Mouse (Mus musculus) cerebellum, postnatal 36 days (tissue): ENCODE results near the gene Ctdspl.
A peak's percentile ranks its signal among the peaks of the same experiment; 100 is the strongest.

Experiments
- DNase-seq, 2 experiments: peaks; one replicate each; pipeline ENCODE4 v3.0.0; 2021 to 2022; ENCODE audit warnings: mixed read lengths in 2 of 2

The Ctdspl gene

DNA sequence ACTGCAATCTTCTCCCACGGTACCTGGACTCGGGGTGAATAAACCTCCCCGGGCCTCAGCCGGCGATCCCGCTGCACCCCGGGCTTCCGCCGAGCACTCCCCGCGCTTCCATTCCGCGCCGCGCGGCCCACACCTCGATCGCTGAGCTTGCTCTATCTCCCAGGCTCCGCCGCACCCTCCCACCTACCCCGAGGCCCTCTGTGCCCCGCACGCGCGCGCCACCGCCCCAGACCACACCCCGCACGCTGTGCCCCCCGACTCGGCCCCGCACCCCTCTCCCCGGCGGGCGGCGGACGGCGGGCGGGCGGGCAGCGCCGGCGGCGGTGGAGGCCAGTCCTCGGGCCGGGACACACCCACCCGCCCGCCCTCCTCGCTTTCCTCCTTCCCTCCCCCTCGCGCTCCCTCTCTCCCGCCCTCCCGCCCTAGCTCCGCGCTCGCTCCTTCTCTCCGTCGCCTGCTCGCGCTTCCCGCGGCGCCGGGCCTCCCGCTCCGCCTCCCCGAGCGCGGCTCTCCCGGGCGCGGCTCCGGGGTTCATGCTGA lies at the start of gene Ctdspl:
Gene Ctdspl (plus strand): TSS at position 343 of the 540 bp plus-strand sequence.
- DNase-seq, result peak; percentile 39 to 49

DNA sequence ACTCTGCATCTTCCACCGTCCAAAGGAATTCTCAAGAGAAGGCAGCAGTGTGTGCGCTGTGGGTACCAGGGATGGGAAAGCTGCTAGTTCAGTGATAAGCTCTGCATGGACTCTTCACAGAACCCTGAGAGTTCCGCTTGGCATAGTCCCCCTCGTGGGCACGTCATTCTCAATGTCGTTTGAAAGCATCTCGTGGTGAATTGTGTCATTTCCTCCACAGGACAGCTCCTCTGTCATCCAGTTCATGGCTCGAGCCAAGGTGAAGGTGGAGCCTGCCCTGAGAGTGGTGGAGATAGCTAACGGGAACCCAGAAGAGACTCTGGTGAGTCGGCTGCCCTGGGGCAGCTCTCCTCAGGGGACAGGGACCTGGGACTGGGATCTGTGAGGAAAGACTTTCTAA lies 49.4 kb upstream of the Ctdspl start:
- no peak for DNase-seq

DNA sequence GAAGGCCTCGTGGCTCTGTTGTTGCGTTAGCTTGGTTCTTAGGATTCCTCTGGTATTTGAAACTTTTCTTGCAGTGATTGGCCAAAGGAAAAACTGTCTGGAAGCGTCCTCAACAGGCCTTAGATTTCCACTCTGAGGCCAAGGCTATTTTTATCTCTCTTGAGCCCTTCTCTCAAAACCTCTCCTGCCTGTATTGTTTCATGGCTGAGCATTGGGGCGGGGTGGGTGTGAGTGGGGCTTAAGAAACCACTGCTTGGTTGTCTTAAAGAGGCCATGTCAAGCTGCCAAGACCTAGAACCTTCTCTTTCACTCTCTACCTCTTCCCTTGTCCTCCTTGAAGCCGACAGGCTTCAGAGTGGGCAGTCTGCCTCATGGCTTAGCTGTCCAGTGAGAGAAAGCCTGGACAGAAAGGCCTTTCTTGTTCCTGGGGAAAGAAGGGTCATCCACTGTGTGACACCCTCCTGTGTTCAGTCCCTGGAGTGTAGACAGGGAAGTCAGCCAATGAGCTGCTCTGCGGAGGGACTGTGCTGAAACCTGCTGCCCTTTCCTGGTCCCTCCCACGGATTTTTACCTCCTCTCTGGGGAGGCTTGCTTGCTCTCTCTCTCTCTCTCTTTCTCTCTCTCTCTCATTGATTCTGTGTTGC lies 48.8 kb upstream of the Ctdspl start:
- no peak for DNase-seq

DNA sequence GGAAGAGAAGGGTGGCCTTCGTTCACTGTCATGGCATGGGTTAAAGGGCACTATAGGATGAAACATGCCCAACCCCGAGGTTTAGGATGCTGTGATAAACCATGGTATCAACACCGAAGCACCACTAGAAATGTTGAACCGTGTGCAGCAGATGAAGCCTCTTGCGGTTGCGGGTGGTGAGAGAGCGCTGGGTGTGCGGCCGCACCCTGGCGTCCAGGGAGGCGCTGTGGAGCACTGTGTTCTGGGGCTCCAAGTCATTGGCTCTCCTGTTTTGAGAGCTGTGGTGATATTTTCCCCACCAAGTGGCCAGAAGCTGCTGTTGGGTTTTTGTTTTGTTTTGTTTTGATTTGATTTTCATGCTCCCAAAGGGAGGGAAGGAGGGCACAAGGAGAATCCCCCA lies 47.7 kb upstream of the Ctdspl start:
- no peak for DNase-seq

DNA sequence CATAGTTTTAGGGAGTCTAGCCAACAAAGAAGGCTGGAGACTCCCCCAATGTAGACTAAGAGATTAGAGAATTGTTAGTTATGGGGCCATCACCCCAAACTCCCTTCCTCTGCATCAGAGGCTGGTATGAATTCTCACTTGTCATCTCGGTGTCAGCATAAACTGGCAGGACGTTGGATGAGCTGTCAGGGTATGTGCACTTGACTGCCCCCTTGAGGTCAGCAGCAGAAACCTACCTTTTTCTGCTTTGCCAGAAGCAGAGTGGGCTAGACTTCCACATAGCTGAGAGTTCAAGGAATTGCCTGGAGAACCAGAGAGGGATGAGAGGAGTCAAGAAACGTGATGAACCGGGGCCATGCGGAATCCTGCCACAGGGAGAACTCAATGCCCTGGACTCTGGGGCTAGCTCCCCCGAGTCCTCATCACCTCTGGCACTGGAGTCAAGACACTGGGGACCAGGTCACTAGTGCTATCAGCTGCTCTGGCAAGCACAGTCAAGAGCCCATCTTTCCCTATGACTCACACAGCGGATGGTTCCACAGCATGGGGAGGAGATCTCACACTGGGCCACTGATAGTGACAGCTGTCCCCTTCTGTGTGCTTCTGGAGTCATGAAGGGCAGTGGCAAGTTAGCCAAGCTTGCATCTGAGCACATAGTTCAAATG lies 44.8 kb upstream of the Ctdspl start:
- DNase-seq, result peak; percentile 16 to 26

DNA sequence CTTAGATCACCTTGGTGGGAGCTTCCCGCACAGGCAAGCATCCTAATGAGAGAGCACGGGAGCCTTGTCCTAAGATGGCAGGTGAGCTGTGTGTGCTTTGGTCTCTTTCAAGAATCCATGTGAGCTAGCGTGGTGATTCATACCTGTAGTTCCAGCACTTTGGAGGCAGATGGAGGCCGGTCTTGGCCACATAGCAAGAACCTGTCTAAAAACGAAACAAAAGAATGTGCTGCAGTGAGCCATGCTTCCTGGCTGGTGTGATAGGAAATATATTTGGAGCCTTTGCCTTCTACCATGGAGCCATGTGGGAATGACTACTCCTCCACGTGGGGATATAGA lies 44.3 kb upstream of the Ctdspl start:
- DNase-seq, result peak; percentile 10 to 25

DNA sequence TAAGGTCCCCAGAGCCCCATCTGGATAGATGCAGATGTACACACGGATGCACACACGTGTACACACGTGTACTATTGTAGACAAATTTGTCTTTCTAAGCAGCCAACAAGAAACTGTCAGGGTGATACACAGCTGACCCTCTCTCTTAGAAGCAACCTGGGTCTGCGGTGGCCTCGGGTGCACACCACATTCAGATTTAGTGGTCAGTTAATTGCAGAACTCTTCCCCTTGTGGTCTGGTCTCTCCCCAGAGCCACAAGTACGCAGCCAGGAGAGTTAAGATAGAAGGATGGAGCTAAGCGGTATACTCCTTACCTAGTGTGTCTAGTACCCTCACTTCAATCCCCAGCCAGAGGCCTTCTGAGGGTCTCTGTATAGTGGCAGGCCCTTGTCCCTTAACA lies 43.1 kb upstream of the Ctdspl start:
- no peak for DNase-seq

DNA sequence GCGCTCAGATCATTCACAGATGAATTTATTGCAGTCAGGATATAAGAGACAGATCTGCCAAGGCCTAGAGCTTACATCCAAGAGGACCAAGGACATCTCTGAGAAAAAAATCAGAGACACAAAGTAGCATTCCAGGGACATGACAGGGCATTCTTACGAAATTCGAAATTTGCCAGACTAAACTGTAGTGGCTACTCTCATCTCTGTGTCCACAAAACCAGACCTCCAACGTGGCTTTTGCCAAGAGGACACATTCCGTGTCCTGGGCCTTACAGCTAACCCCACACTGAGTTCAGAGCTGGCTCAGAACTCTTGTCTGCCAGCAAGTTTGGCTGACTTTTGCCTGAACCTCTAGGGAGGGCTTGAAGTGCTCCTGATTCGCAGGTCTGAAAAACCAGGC lies 40.5 kb upstream of the Ctdspl start:
- no peak for DNase-seq

DNA sequence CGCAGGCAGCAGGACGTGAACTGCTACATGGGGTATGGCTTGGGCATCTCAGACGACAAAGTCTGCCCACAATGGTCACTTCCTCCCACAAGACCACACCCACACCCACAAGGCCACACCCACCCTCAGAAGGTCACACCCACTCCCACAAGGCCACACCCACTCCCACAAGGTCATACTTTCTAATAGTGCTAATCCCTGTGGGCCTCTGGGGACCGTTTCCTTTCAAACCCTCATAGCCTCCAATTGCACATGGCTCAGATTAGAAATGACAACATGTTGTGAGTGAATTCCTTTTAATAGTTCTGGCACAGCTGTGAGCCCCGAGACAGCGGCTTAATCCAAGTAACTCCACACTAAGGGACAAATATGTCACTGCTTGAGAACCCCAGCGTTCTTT lies 39.1 kb upstream of the Ctdspl start:
- no peak for DNase-seq

DNA sequence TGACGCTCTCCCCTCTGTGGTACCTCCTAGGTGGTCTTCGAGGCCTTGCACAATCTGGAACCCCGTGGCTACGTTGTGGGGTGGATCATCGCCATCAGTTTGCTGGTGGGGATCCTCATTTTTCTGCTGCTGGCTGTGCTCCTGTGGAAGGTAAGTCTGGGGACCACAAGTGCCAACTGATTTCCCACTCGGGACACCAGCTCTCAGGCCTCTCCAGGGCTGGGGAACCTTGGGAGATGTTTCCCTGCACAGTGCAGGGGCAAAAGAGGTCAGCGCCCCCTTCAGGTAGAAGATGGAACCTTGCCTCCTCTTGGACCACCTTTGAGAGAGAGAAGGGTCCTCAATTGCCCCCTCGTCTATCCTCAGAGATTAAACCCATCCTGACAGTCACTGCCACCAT lies 38.5 kb upstream of the Ctdspl start:
- no peak for DNase-seq

DNA sequence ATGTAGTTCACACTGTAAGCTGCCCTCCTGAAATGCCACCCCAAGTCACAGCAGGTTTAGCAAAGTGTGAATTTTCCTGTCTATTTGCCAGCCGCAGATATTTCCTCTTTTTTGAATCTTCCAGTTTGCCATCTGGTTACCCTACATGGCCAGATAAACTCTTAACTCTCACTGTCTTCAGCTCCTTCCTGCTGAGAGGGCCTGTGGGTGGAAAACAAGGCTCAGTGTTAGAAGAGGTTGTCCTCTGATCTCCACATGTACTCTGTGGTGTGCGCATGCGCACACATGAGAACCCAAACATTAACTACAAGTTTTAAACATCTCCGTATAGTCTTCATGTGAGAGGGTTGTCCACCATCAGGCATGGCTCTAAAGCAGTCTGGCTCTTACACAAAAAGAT lies 36.1 kb upstream of the Ctdspl start:
- no peak for DNase-seq

DNA sequence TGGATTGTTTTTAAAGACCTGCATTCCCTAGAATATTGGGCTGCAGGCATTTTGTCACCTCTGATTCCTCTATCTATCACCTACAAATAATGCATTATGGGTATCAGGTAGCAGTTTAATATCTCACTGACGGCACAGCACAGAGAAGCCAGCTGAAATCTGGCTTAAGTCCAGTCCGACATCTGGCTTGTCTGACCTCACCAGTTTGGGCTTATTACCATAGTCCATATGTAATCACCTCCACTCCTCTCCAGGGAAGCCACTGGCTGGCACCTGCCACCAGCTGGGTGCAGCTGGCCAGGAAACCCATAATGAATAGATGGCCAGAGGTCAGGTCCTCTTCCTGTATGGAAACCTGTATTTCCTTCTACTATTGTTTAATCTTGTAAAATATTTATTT lies 35.6 kb upstream of the Ctdspl start:
- DNase-seq, result no peak

DNA sequence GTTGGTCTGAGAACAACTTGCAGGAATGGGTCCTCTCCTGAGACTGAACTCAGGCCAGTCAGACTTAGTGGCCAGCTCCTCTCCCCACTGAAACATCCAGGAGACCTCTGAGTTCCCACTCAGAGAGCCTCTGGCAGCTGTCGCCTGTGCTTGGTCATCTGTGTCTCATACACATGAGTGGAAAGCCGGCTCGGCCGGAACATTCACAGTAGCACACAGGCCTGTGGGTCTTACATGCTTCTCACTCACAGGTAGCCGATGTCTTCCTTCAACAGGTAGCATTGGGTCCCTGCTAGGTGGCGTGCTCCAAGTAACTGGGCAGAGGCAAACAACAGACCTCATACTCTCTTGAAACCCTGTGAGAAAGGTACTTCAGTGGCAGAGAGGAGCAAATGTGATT lies 35.2 kb upstream of the Ctdspl start:
- DNase-seq, result no peak

DNA sequence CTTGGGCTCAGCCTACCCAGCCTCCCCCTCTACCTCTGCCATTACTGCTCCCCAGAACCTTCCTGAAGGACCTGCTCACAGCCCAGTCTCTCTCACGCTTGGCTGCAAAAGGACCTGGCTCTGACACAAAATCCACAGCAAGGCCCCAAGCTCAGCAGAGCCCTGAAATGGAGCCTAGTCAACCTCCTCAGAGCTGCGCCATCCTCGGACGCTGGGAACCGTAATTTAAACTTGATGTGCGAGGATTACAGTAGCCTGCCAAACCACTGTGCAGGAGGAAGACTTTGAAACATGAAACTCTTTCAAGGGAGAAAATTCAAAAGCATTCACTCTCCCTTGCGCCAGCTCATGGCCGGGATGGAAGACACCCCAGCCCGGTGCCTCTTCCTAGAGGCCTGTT lies 34.7 kb upstream of the Ctdspl start:
- peak; percentile 11 to 12 for DNase-seq

DNA sequence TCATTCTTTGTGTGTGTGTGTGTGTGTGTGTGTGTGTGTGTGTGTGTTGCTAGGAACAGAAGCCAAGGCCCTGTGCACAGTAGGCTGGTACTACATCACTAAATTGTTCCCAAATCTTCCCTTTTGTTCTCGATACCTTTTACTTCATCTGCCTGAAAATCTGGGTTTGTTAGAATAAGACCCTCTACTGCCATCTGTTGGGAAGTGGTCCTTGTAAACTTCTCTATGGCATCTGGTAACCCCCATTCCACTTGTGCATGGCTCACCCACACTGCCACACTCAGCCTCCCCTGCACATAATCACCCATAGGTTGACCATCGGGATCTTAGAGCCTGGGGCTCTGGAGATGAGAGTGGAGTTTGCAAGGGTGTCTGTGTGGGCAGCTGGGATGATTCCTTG lies 31.2 kb upstream of the Ctdspl start:
- DNase-seq, result no peak

DNA sequence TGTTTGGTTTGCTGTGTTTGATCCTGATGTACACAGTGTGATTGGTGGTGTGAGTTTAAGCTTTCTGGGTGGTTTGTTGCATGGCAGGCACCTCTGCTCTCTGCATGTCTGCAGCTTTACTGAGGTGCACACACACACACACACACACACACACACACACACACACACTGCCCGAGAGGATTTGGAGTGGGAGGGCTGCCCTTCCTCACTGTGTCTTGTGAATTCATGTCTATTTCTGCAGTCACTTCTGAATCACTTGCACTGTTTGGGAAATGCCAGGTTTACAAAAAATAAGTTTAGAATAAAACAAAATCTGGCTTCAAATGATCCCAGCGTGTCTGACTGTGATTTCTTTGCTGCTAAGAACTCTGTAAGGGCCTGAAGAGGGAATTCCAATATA lies 25.6 kb upstream of the Ctdspl start:
- no peak for DNase-seq

DNA sequence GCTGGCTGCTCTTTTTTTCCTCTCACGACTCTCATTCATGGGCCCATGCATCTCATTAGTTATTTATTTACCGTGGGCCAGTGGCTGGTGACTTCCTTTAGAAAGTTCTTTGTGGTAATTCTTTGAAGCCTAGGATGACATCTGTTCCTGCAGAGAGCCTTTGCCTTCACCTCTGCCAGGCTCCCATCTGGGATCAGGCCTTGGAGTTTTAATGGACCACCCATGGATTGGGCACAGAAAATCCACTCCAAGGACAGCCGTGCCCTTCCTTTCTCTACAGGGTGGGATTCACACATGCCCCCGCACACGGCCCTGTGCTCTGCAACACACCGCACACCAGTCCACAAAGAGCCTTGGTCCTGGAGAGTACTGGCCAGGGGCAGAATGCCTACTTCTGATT lies 24.3 kb upstream of the Ctdspl start:
- no peak for DNase-seq

DNA sequence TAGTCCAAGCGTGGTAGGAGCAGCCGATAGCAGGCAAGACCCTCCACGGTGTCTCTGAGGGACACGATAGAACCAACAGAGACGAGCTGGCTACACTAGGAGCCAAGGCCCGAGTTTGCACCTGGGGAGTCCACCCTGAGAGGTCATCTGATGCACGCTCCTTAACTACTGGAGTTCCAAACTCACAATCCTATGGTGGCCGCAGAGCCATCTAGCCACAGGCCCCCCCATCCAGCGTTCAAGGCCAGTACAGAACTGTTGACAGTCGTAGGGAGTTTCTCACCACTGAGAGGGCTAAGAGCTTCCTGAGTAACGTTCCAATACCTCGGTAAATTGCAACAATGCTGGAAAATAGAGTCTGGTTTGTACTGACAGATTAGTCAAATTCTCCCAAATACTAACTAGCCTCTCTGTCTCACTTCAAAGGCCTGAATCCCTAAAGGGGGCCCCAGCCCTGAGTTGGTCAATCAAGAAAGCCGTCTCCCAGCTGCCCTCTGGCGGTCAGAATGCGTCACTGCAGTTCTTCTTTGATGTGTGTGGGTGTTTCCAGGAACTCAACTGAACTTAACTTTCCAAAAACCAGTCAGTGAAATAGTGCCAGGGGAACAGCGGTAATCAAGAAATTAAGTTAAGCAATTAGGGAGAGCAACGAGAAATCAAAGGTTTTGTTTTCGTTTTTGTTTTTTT lies 18.2 kb upstream of the Ctdspl start:
- DNase-seq, result peak; percentile 71 to 74

DNA sequence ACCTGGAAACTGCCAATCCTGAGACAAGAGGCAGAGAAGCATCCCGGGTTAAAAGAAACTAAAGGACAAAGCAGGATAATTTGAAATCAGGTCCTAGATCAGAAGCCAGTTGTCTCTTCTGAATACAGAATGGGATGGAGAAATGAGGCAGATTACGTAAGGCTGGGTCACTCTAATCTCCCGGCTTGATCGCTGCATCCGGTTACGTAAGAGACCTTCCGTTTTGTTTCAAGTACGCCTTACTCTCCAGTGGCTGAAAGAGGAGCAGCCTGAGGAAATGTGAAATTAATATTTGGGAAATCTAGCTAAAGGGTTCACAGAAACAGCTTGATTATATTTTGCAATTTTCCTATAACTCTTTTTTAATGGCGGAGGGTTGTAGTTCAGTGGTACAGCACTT lies 13.2 kb upstream of the Ctdspl start:
- DNase-seq, result no peak

DNA sequence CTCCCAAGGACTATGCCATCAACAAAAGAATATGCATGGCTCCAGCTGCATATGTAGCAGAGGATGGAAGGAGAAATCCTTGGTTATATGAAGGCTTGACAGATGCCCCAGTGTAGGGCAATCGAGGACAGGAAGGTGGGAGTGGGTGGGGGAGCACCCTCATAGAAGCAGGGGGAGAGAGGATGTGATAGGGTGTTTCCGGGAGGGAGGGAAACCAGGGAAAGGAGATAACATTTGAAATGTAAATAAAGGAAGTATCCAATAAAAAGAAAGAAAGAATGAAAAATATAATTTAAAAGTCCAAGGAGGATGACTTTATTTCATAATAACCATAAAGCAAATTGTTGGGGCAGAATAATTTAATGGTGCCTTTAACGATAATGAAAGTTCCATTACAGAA lies 12.6 kb upstream of the Ctdspl start:
- DNase-seq, result no peak

DNA sequence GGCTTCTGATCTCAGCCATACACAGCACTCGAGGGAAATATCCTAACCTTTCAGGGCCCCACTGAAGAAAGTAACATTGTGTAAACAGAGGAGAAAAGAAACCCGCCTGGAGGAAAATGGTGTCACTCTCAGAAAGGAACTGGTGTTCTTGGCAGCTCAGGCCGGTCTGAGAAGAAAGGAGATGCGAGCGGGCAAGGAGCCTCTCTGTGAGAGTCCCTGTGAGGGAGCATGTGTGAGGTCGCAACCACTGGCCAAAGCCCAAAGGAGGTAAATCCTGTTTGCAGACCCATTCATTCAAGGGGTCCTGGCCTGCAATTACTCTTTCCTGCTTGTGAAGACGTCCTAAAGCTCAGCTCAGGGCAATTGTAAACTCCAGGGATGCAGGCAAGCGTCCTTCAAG lies 11.7 kb upstream of the Ctdspl start:
- no peak for DNase-seq

DNA sequence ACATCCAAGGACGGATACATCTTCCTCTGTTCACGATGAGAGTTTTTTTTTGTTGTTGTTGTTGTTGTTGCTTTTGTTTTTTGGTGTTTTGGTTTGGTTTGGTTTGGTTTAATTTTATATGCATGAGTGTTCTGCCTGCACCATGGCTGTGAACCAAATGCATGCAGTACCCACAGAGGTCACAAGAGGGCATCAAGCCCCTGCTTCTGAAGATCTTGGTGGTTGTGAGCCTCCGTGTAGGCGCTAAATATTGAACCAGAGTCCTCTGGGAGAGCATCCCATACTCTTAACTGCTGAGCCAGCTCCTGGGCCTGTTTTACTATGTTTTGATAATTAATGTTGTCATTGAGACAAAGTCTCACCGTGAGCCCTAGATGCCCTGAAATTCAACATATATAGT lies 11.0 kb upstream of the Ctdspl start:
- no peak for DNase-seq

DNA sequence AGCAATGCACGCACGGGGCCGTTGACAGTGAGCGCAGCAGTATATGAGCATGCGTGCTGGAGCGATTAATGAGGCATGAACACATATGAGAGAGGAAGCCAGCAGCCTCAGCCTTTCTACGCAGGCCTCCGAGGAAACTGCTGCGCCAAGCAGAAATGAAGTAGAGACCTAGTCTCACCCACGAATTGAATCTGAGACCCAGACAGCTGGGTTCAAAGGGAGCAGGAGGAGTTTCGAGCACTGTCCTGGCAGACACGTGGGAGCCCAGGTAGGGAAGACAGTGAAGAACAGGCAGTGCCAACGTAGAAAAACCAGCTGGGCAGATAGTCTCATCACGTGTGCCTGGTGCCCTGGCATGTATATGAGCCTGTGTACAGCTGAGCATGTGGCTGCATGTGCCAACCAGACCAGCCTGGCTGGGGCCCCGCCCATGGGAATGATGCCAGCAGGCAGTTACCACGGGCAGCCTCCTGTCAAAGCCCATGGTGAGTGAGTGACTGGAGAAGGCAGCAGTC lies 6.5 kb upstream of the Ctdspl start:
- DNase-seq, result peak; percentile 26 to 46
